8 mouse cellular contexts compared by ENCODE assay signal in the genomic region with DNA sequence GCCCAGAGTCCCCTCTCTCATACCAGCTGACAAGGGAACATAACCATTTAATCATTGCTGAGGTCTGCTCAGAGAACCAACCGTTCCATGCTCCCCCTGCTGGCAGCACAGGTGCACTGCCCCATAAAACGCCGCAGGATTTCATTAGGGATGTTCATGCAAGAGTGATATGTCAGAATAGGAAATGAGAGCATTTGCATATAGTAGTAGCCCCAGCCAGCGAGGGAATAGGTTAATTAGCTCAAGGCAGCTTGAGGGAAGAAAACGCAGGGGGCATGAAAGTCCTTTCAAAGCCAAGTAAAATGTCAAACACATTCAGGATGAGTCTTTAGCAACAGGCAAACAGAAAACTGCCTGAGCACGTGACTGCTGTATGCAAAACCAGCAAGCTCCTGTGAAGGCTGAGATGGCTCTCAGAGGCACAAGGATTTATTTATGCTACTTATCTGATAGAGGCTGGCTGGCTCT.
DNase-seq lines count a peak whose midpoint lies in the region; ATAC-seq and TF ChIP-seq lines count a peak whose summit lies in the region.

No protein-coding gene starts in this region.

- H3K27ac ChIP-seq in CH12.LX (ENCODE audit: insufficient read depth, low read depth): no peak overlapping the region
- no peak overlapping the region for H3K27ac ChIP-seq in forebrain, embryonic 16.5 days (ENCODE audit: low read length)
- H3K27ac ChIP-seq in liver, postnatal 0 days (ENCODE audit: low read depth): no peak overlapping the region
- H3K27ac ChIP-seq in neural tube, embryonic 15.5 days (replicated peaks): peak overlapping the region; percentile 66

- peak; percentile 86 for DNase-seq in CH12.LX (ENCODE audit: extremely low read depth)
- DNase-seq in c-Kit-positive CD71-positive TER-119-positive erythroid progenitor cells, embryonic 14.5 days (ENCODE audit: low spot score): peak; percentile 88
- peak; percentile 41 for DNase-seq in heart, postnatal 25 days (ENCODE audit: low spot score)
- DNase-seq in large intestine, adult 2 months (ENCODE audit: low read depth, low spot score): peak; percentile 28
- DNase-seq in liver, postnatal 0 days: peak; percentile 86
- peak; percentile 18 to 27 for DNase-seq in thymus, adult 18-20 months

- dilution Hi-C loops in CH12.LX (cut with MboI; ENCODE audit: extremely low pct_ligation_motif_present, extremely low pct_unique_long_range_greater_than_20kb, low sequenced_read_pairs): no loop called here

- peaks cover 0 to 18% of the 10 kb centered on the region in 2 experiments; a peak in 2 of 4 replicates for H3K4me1 ChIP-seq in CH12.LX (ENCODE audit: control insufficient read depth in 1 of 2, insufficient read depth in 2 of 2)
- H3K4me1 ChIP-seq in forebrain, embryonic 16.5 days (replicated peaks; ENCODE audit: control insufficient read depth, insufficient read depth, low read length): peaks cover 6% of the 10 kb centered on the region; the same call in 1 of the 2 replicates
- H3K4me1 ChIP-seq in liver, postnatal 0 days (ENCODE audit: insufficient read depth): peaks cover 7% of the 10 kb centered on the region; the same call in 1 of the 2 replicates
- H3K4me1 ChIP-seq in neural tube, embryonic 15.5 days: peaks cover 21% of the 10 kb centered on the region

- no peaks in the 10 kb centered on the region for H3K27me3 ChIP-seq in CH12.LX (replicated peaks)
- H3K27me3 ChIP-seq in forebrain, embryonic 16.5 days (replicated peaks; ENCODE audit: control insufficient read depth, insufficient read depth, low read length): no peaks in the 10 kb centered on the region
- no peaks in the 10 kb centered on the region for H3K27me3 ChIP-seq in liver, postnatal 0 days (ENCODE audit: insufficient read depth, low read length)
- H3K27me3 ChIP-seq in neural tube, embryonic 15.5 days (replicated peaks): no peaks in the 10 kb centered on the region

- TF ChIP-seq EP300 in CH12.LX (IDR thresholded peaks at IDR 0.05; ENCODE audit: low read length): no peak
- no peak for TF ChIP-seq EP300 in liver, postnatal 0 days (IDR thresholded peaks at IDR 0.05; ENCODE audit: low read depth)

- TF ChIP-seq POLR2A in CH12.LX (IDR thresholded peaks at IDR 0.05; ENCODE audit: low read depth, low read length): no peak

- peak; percentile 85 for ATAC-seq in forebrain, embryonic 16.5 days
- peak; percentile 68 for ATAC-seq in liver, postnatal 0 days
- peak; percentile 85 for ATAC-seq in neural tube, embryonic 15.5 days (ENCODE audit: low FRiP score)

- 0% methylated on average over 6 of the region's 6 CpGs for WGBS in forebrain, embryonic 16.5 days
- WGBS in large intestine, adult 2 months: 4% methylated on average over 6 of the region's 6 CpGs
- WGBS in liver, postnatal 0 days (ENCODE audit: insufficient replicate concordance): 4% methylated on average over 6 of the region's 6 CpGs
- under 1% methylated on average over 6 of the region's 6 CpGs for WGBS in neural tube, embryonic 15.5 days

- TF ChIP-seq CTCF in CH12.LX (conservative IDR thresholded peaks at IDR 0.05 in 1 of 2, IDR thresholded peaks at IDR 0.05 in 1 of 2; ENCODE audit: low read depth in 2 of 2, low read length in 2 of 2): peak; percentile 81 to 88
- peak; percentile 97 for TF ChIP-seq CTCF in liver, postnatal 0 days (IDR thresholded peaks at IDR 0.05; ENCODE audit: low read depth)

- intact Hi-C loops in heart, postnatal 25 days (cut with DNase I): loop anchor here (1.0 to 2.0 kb wide), 2 partner anchors 33 to 63 kb away; no protein-coding TSS in a partner anchor

- H3K9ac ChIP-seq in CH12.LX (ENCODE audit: insufficient read depth, low read depth): no peak overlapping the region
- H3K9ac ChIP-seq in forebrain, embryonic 16.5 days (replicated peaks; ENCODE audit: low read depth, low read length): no peak overlapping the region
- no peak overlapping the region for H3K9ac ChIP-seq in liver, postnatal 0 days (replicated peaks)
- no peak overlapping the region for H3K9ac ChIP-seq in neural tube, embryonic 15.5 days (replicated peaks)

- H3K4me2 ChIP-seq in CH12.LX (ENCODE audit: insufficient read depth, low read depth, poor library complexity, severe bottlenecking): no peak overlapping the region
- peak overlapping the region; percentile 5; the same call in 1 of the 2 replicates for H3K4me2 ChIP-seq in forebrain, embryonic 16.5 days (ENCODE audit: low read length)
- H3K4me2 ChIP-seq in liver, postnatal 0 days (ENCODE audit: low read depth, low read length): peak overlapping the region; percentile 46
- H3K4me2 ChIP-seq in neural tube, embryonic 15.5 days: peak overlapping the region; percentile 41

- H3K36me3 ChIP-seq in CH12.LX (replicated peaks in 1 of 2; ENCODE audit: control insufficient read depth in 1 of 2, insufficient read depth in 1 of 2, low read length in 1 of 2): peaks cover 16 to 65% of the 10 kb centered on the region in 2 experiments
- no peaks in the 10 kb centered on the region for H3K36me3 ChIP-seq in forebrain, embryonic 16.5 days (ENCODE audit: control insufficient read depth, insufficient read depth)
- peaks cover under 1% of the 10 kb centered on the region; the same call in 1 of the 2 replicates for H3K36me3 ChIP-seq in liver, postnatal 0 days (replicated peaks; ENCODE audit: insufficient read depth, low read length)
- peaks cover 3% of the 10 kb centered on the region for H3K36me3 ChIP-seq in neural tube, embryonic 15.5 days

- H3K9me3 ChIP-seq in CH12.LX (replicated peaks; ENCODE audit: low read length): no peaks in the 10 kb centered on the region
- H3K9me3 ChIP-seq in forebrain, embryonic 16.5 days (ENCODE audit: control insufficient read depth, low read length): no peaks in the 10 kb centered on the region
- H3K9me3 ChIP-seq in liver, postnatal 0 days (ENCODE audit: low read length): no peaks in the 10 kb centered on the region
- H3K9me3 ChIP-seq in neural tube, embryonic 15.5 days (replicated peaks): no peaks in the 10 kb centered on the region

- in situ Hi-C loops in CH12.LX (cut with MboI; ENCODE audit: low pct_ligation_motif_present, low pct_unique_long_range_greater_than_20kb, low sequenced_read_pairs): no loop called here

- H3K79me2 ChIP-seq in CH12.LX (replicated peaks; ENCODE audit: control insufficient read depth, extremely low read depth, insufficient read depth, poor library complexity, severe bottlenecking): no peaks in the 10 kb centered on the region

- no peak overlapping the region for H3K4me3 ChIP-seq in CH12.LX (replicated peaks in 1 of 3; ENCODE audit: low read depth in 2 of 3, low read length in 2 of 3, poor library complexity in 1 of 3)
- H3K4me3 ChIP-seq in forebrain, embryonic 16.5 days (replicated peaks; ENCODE audit: low read length): peak overlapping the region; percentile 3; the same call in 1 of the 2 replicates
- H3K4me3 ChIP-seq in liver, postnatal 0 days (ENCODE audit: low read depth, low read length): no peak overlapping the region
- H3K4me3 ChIP-seq in neural tube, embryonic 15.5 days (replicated peaks): no peak overlapping the region

- TF ChIP-seq RAD21 in CH12.LX (IDR thresholded peaks at IDR 0.05; ENCODE audit: low read depth, low read length): peak; percentile 15

TF ChIP-seq in CH12.LX, 34 proteins besides CTCF, POLR2A, EP300 and RAD21 (continues in another document):
- TF ChIP-seq ELF1 (IDR thresholded peaks at IDR 0.05; ENCODE audit: low read depth, low read length): no peak
- no peak for TF ChIP-seq NELFE (IDR thresholded peaks at IDR 0.05; ENCODE audit: low read depth, low read length)
- peak; percentile 45 for TF ChIP-seq USF1 (IDR thresholded peaks at IDR 0.05; ENCODE audit: low read depth, low read length)
- TF ChIP-seq JUN (IDR thresholded peaks at IDR 0.05; ENCODE audit: insufficient read depth, low read depth, low read length): no peak
- no peak for TF ChIP-seq IRF4 (IDR thresholded peaks at IDR 0.05; ENCODE audit: low read depth, low read length)
- no peak for TF ChIP-seq ZC3H11A (IDR thresholded peaks at IDR 0.05; ENCODE audit: low read depth, low read length)
- no peak for TF ChIP-seq ETS1 (conservative IDR thresholded peaks at IDR 0.05; ENCODE audit: low read depth, low read length)
- TF ChIP-seq TBP (conservative IDR thresholded peaks at IDR 0.05; ENCODE audit: low read depth, low read length): no peak
- no peak for TF ChIP-seq ZKSCAN1 (IDR thresholded peaks at IDR 0.05; ENCODE audit: borderline replicate concordance, low read depth, low read length)
- peak; percentile 62 for TF ChIP-seq SMC3 (IDR thresholded peaks at IDR 0.05; ENCODE audit: low read depth, low read length)
- no peak for TF ChIP-seq MAFK (IDR thresholded peaks at IDR 0.05; ENCODE audit: insufficient replicate concordance, low read length)
- no peak for TF ChIP-seq E2F4 (IDR thresholded peaks at IDR 0.05; ENCODE audit: insufficient replicate concordance, low read depth, low read length)
- TF ChIP-seq TCF12 (IDR thresholded peaks at IDR 0.05; ENCODE audit: low read depth, low read length): no peak
- TF ChIP-seq BHLHE40 (IDR thresholded peaks at IDR 0.05; ENCODE audit: low read depth, low read length): peak; percentile 87
- no peak for TF ChIP-seq ZNF384 (IDR thresholded peaks at IDR 0.05; ENCODE audit: low read depth, low read length)
- no peak for TF ChIP-seq KAT2A (IDR thresholded peaks at IDR 0.05; ENCODE audit: insufficient replicate concordance, low read length)
- peak; percentile 68 for TF ChIP-seq MAX (IDR thresholded peaks at IDR 0.05; ENCODE audit: low read length)
- TF ChIP-seq MXI1 (IDR thresholded peaks at IDR 0.05; ENCODE audit: low read depth, low read length): no peak
- TF ChIP-seq CHD1 (IDR thresholded peaks at IDR 0.05; ENCODE audit: low read depth, low read length): no peak
- no peak for TF ChIP-seq CHD2 (IDR thresholded peaks at IDR 0.05; ENCODE audit: low read length)
- TF ChIP-seq RCOR1 (conservative IDR thresholded peaks at IDR 0.05; ENCODE audit: low read depth, low read length): no peak
- no peak for TF ChIP-seq MYC (IDR thresholded peaks at IDR 0.05; ENCODE audit: low read depth, low read length)
- TF ChIP-seq JUND (conservative IDR thresholded peaks at IDR 0.05; ENCODE audit: low read depth, low read length): no peak
- TF ChIP-seq SIN3A (IDR thresholded peaks at IDR 0.05; ENCODE audit: low read length): no peak
- no peak for TF ChIP-seq MAZ (IDR thresholded peaks at IDR 0.05; ENCODE audit: low read depth, low read length)
- 0 out of 2 replicates have a peak, but pooled peaks have one; percentile 48 for TF ChIP-seq MEF2A (IDR thresholded peaks at IDR 0.05; ENCODE audit: borderline replicate concordance, low read depth, low read length)
- TF ChIP-seq NRF1 (IDR thresholded peaks at IDR 0.05; ENCODE audit: low read depth, low read length): no peak
- peak; percentile 55 for TF ChIP-seq USF2 (conservative IDR thresholded peaks at IDR 0.05; ENCODE audit: low read depth, low read length)
- no peak for TF ChIP-seq UBTF (IDR thresholded peaks at IDR 0.05; ENCODE audit: low read depth, low read length)
- no peak for TF ChIP-seq HCFC1 (IDR thresholded peaks at IDR 0.05; ENCODE audit: low read depth, low read length)
- TF ChIP-seq PAX5 (IDR thresholded peaks at IDR 0.05; ENCODE audit: low read length): no peak

Comparison
In these comparisons a context has a peak if more than half of its experiments do, and no peak if none do; other contexts are left out.
1. DNase-seq: peak in every context shown above with its lines; median percentile 88 in c-Kit-positive CD71-positive TER-119-positive erythroid progenitor cells, embryonic 14.5 days; 86 in CH12.LX; 86 in liver, postnatal 0 days; 41 in heart, postnatal 25 days; 28 in large intestine, adult 2 months; 22 in thymus, adult 18-20 months.